Mouse (Mus musculus) heart, adult 18-20 months (tissue): Measurements from ENCODE around the gene Mrps6. TPM values are rescaled to one million over a fixed set of nuclear protein-coding genes. Genes with fewer than 3 reads are reported as not detected.

Experiments
- DNase-seq, 2 experiments: peaks; one replicate each; pipeline ENCODE4 v3.0.0; 2021 to 2022; ENCODE audit warnings: mixed read lengths in 1 of 2
- total RNA-seq, 2 experiments: library from RNA; stranded (reverse); gene quantifications; 2 replicates each; pipeline ENCODE4 v1.2.3; 2021

The Mrps6 gene
- total RNA-seq, 2 experiments from 2014 or later = 62.0 to 64.5 TPM

GRCm38 (mm10) chr16:92119013-92119515 is 61.0 kb downstream of the Mrps6 start:
- DNase-seq = no peak

- no peak for DNase-seq
Measured at GRCm38 (mm10) chr16:92120899-92121531, 62.9 kb downstream of the Mrps6 start.

GRCm38 (mm10) chr16:92127226-92127625 is 69.2 kb downstream of the Mrps6 start:
- DNase-seq = no peak

- DNase-seq = no peak
Measured at GRCm38 (mm10) chr16:92127666-92128065, 69.6 kb downstream of the Mrps6 start.

- no peak for DNase-seq
Measured at GRCm38 (mm10) chr16:92129843-92130242, 71.8 kb downstream of the Mrps6 start.

GRCm38 (mm10) chr16:92132511-92132910 is 74.4 kb downstream of the Mrps6 start:
- no peak for DNase-seq

- DNase-seq = no peak
Measured at GRCm38 (mm10) chr16:92134148-92134764, 76.2 kb downstream of the Mrps6 start.

- DNase-seq = no peak
Measured at GRCm38 (mm10) chr16:92136275-92136674, 78.2 kb downstream of the Mrps6 start.

- no peak for DNase-seq
Measured at GRCm38 (mm10) chr16:92139386-92140261, 81.6 kb downstream of the Mrps6 start.

- DNase-seq = no peak
Measured at GRCm38 (mm10) chr16:92140328-92140727, 82.3 kb downstream of the Mrps6 start.

GRCm38 (mm10) chr16:92141021-92141420 is 83.0 kb downstream of the Mrps6 start:
- DNase-seq = no peak

- no peak for DNase-seq
Measured at GRCm38 (mm10) chr16:92142426-92143012, 84.4 kb downstream of the Mrps6 start.

- no peak for DNase-seq
Measured at GRCm38 (mm10) chr16:92147631-92148366, 89.7 kb downstream of the Mrps6 start.

GRCm38 (mm10) chr16:92148367-92148728 is 90.3 kb downstream of the Mrps6 start:
- DNase-seq = no peak

GRCm38 (mm10) chr16:92150975-92151374 is 92.9 kb downstream of the Mrps6 start:
- DNase-seq = no peak

GRCm38 (mm10) chr16:92158021-92158455 is 100.0 kb downstream of the Mrps6 start:
- DNase-seq = peak; percentile 23 to 50

GRCm38 (mm10) chr16:92158461-92159091 is 100.5 kb downstream of the Mrps6 start:
- peak; percentile 58 to 64 for DNase-seq

- no peak for DNase-seq
Measured at GRCm38 (mm10) chr16:92159114-92159513, 101.0 kb downstream of the Mrps6 start.
